Comparison of ENCODE assay signal across 8 mouse cellular contexts in the genomic region with DNA sequence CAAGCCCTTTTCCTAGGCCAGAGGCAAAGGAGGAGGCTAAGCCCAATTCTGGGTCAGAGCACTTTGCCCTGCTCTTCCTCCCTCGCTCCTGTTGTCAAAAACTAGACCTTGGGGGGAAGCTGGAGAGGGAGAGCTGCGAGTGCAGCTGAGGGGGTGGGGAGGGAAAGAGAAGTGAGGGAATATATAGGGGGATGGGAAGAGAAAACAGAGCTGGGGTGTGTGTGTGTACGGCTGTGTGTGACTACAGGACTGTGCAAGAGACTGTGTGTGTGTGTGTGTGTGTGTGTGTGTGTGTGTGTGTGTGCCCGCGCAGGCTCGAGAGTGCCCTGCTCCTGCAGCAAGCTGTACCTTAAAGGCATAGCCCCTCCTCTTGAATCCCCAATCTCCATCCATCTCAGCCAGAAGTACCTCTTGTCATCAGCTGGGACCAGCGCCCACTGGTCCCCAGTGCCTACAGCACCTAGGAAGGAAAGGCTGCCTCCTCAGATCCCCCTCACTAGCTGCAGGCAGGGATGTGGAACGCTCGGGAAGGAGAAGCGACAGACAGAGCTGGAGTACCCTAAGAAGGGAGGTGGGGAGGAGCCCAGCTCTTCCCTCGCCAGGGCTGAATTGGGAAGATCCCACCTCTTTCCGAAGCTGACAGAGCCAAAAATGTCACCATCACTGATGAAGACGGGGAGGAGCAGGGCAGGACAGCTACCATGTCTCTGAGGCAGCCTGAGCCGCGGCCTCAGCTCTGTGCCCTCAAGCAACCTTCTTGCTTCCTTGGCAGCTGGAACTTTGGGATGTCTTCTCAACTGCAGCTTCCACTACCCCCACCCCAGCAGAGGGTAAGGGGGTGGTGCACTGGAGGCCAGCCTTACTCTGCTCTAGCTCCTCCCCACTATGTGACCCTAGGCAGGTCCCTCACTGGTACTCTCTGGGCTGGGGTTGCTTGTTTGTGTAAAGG. TPM values are rescaled to one million over a fixed set of nuclear protein-coding genes. Genes with fewer than 3 reads are reported as not detected.
DNase-seq lines count a peak whose midpoint lies in the region; ATAC-seq and TF ChIP-seq lines count a peak whose summit lies in the region.

No protein-coding gene starts in this region.

- peak; percentile 46 to 49 for DNase-seq in cerebellum, postnatal 10 days
- no peak for DNase-seq in cerebellum, adult 11-12 months
- peak; percentile 64 for DNase-seq in ovary, postnatal 36 days (ENCODE audit: low spot score)
- DNase-seq in ovary, postnatal 14 days (ENCODE audit: low spot score) = no peak
- DNase-seq in limb, embryonic 14.5 days (ENCODE audit: low spot score) = no peak
- DNase-seq in cerebellum, postnatal 4 days (ENCODE audit: low spot score in 2 of 2) = no peak

- peaks cover 33% of the 10 kb centered on the region for H3K4me1 ChIP-seq in limb, embryonic 14.5 days (ENCODE audit: control insufficient read depth, insufficient read depth, low read length)
- peaks cover 30% of the 10 kb centered on the region for H3K4me1 ChIP-seq in stomach, embryonic 14.5 days (ENCODE audit: control insufficient read depth, insufficient read depth, low read length)

- WGBS in limb, embryonic 14.5 days = 11% methylated on average over 15 of the region's 15 CpGs
- 9% methylated on average over 15 of the region's 15 CpGs for WGBS in stomach, embryonic 14.5 days

- peak overlapping the region; percentile 79 for H3K27ac ChIP-seq in limb, embryonic 14.5 days (replicated peaks; ENCODE audit: low read depth, low read length)
- peak overlapping the region; percentile 58; the same call in 1 of the 2 replicates for H3K27ac ChIP-seq in stomach, embryonic 14.5 days (ENCODE audit: low read length)

- peak; percentile 68 for ATAC-seq in limb, embryonic 14.5 days (ENCODE audit: low FRiP score, low read depth)
- ATAC-seq in stomach, embryonic 14.5 days (ENCODE audit: insufficient number of reproducible peaks, insufficient read depth, low FRiP score, low read depth) = peak; percentile 70
- ATAC-seq in cerebellum, adult (ENCODE audit: insufficient number of reproducible peaks, low FRiP score, low TSS enrichment) = no peak

- H3K4me2 ChIP-seq in limb, embryonic 14.5 days (replicated peaks; ENCODE audit: low read depth, low read length, severe bottlenecking) = peak overlapping the region; percentile 34
- H3K4me2 ChIP-seq in stomach, embryonic 14.5 days (replicated peaks; ENCODE audit: low read depth, low read length) = peak overlapping the region; percentile 36

- H3K27me3 ChIP-seq in limb, embryonic 14.5 days (ENCODE audit: control insufficient read depth, insufficient read depth, low read length) = no peaks in the 10 kb centered on the region
- H3K27me3 ChIP-seq in stomach, embryonic 14.5 days (ENCODE audit: control insufficient read depth, insufficient read depth, low read length) = no peaks in the 10 kb centered on the region

- peak overlapping the region; percentile 10; the same call in 1 of the 2 replicates for H3K4me3 ChIP-seq in limb, embryonic 14.5 days (replicated peaks; ENCODE audit: low read length)
- no peak overlapping the region for H3K4me3 ChIP-seq in stomach, embryonic 14.5 days (ENCODE audit: low read depth, low read length)

- no peaks in the 10 kb centered on the region for H3K36me3 ChIP-seq in limb, embryonic 14.5 days (ENCODE audit: control insufficient read depth, insufficient read depth, low read length)
- H3K36me3 ChIP-seq in stomach, embryonic 14.5 days (ENCODE audit: control insufficient read depth, insufficient read depth, low read length) = no peaks in the 10 kb centered on the region

- H3K9ac ChIP-seq in limb, embryonic 14.5 days (ENCODE audit: low read depth, low read length, severe bottlenecking) = no peak overlapping the region; the same call in 1 of the 2 replicates
- no peak overlapping the region for H3K9ac ChIP-seq in stomach, embryonic 14.5 days (replicated peaks; ENCODE audit: low read depth, low read length)

- H3K9me3 ChIP-seq in limb, embryonic 14.5 days (ENCODE audit: control insufficient read depth, low read length) = no peaks in the 10 kb centered on the region
- no peaks in the 10 kb centered on the region for H3K9me3 ChIP-seq in stomach, embryonic 14.5 days (ENCODE audit: control insufficient read depth, low read depth, low read length)

- no peak for TF ChIP-seq POLR2A in limb, embryonic 14.5 days (IDR thresholded peaks at IDR 0.05; ENCODE audit: borderline replicate concordance, extremely low read depth, insufficient read depth, insufficient read length)

RNA-seq across cellular contexts. Expression of a gene that starts 49.8 kb away (rescaled TPM):
- 6.1 and 6.7 TPM in 2 replicates for polyA plus RNA-seq in limb, embryonic 14.5 days (2012; rRNA removed)
- 3.7 and 4.3 TPM in 2 replicates for polyA plus RNA-seq in limb, embryonic 14.5 days (2014; fragmentation: Nextera tagmentation; extraction: Ambion mirVana)
- 3.7 and 3.9 TPM in 2 replicates for polyA plus RNA-seq in stomach, embryonic 14.5 days (2014; fragmentation: Nextera tagmentation; extraction: Ambion mirVana)

RNA-seq across cellular contexts. Expression of a gene that starts 55.9 kb away (rescaled TPM):
- 191 and 202 TPM in 2 replicates for polyA plus RNA-seq in limb, embryonic 14.5 days (2012; rRNA removed)
- polyA plus RNA-seq in limb, embryonic 14.5 days (2014; fragmentation: Nextera tagmentation; extraction: Ambion mirVana) = 94.3 and 115 TPM in 2 replicates
- 79.9 and 83.9 TPM in 2 replicates for polyA plus RNA-seq in stomach, embryonic 14.5 days (2014; fragmentation: Nextera tagmentation; extraction: Ambion mirVana)

Comparison
In these comparisons a context has a peak if more than half of its experiments do, and no peak if none do; other contexts are left out.
1. DNase-seq: peak in cerebellum, postnatal 10 days (2 of 2) and ovary, postnatal 36 days (single experiment); none in cerebellum, adult 11-12 months (single experiment), ovary, postnatal 14 days (single experiment), limb, embryonic 14.5 days (single experiment) and cerebellum, postnatal 4 days (0 of 2).